Mouse (Mus musculus): ENCODE data around the gene Morn1. TPM values are rescaled to one million over a fixed set of nuclear protein-coding genes. Genes with fewer than 3 reads are reported as not detected.

The Morn1 gene
- total RNA-seq, 2 experiments from 2014 or later = 0.47 to 3.6 TPM

- no peak for ATAC-seq (replicated peaks; ENCODE audit: poor library complexity)
These were observed 49.7 kb downstream of the Morn1 start for GRCm38 (mm10) chr4:155135909-155136585.

- ATAC-seq (replicated peaks; ENCODE audit: poor library complexity) = no peak
These were observed 51.5 kb downstream of the Morn1 start for GRCm38 (mm10) chr4:155137891-155138290.

GRCm38 (mm10) chr4:155138451-155138850, 52.1 kb downstream of the Morn1 start:
- no peak for ATAC-seq (replicated peaks; ENCODE audit: poor library complexity)

DNA sequence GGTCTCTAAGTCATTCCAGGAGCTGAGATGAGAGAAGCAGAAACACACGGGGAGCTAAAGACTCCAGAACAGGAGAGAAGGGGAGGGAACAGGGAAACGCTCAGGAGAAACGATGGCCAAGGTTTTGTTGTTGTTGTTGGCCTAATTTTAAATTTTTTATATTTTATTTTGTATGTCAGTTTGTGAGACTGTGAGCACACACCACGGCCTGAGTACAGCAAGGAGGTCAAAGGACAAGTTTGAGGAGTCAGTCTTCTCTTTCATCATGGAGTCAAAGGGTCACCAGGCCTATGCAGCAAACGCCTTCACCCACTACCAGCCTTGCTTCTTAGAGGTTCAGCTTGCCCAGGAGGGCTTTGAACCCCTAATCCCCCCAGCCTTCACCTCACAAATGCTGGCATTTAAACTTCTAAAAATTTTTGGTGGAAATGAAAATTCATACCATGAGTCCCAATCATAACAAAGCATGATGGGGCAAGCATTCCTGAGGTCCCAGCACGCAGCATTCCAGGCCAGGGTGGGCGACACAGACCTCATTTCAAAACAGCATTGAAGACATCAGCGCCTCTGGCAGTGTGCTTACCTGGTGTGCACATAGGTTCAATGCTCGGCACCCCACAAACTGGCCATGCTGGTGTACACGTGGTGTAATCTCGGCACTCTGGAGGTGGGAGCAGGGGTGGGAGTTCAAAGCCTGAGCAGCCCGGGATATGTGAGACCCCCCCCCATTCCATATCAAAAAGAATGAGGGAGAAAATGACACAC, 53.1 kb downstream of the Morn1 start:
- ATAC-seq (replicated peaks; ENCODE audit: poor library complexity) = no peak

DNA sequence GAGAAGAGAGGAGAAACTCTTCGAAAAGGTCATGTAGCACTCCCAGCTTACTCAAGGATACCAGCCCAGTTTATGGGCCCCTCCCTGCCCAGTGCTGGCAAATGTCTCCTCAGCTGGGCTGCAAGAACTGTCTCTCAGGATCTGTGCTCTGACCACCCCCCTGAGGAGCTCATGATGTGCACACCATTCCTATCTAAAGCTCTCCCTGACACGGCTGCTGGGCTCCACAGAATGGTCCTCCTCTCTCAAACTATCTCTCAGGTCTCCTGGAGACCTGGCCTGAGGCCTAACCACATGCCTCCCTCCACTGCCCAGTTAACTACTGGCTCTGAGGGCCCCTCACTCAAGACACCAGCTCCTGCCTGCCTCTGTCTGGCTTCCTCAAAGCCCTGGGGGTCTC, 53.8 kb downstream of the Morn1 start:
- ATAC-seq (replicated peaks; ENCODE audit: poor library complexity) = no peak

DNA sequence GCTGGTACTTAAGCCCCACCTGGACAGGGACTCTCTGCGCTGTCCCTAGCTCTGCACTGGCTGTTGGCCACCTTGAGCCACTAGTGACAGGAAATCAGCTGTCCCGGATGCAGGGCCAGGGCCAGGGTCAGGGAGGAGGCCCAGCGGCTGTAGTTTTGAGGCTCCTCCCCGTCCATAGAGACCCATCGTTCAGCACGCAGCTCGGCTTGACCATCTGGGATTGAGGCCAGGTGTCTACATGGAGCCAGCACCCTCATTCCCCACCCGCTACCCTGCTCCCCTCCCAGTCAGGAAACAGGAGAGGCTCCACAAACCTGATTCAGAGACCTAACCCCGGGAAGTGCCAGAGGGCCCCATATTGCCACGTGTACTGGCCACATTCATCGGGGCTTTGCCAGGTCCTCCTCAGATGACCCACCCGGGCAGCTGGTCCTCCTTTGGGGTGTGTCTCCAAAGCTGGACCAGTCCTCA, 54.5 kb downstream of the Morn1 start:
- ATAC-seq (replicated peaks; ENCODE audit: poor library complexity) = no peak

DNA sequence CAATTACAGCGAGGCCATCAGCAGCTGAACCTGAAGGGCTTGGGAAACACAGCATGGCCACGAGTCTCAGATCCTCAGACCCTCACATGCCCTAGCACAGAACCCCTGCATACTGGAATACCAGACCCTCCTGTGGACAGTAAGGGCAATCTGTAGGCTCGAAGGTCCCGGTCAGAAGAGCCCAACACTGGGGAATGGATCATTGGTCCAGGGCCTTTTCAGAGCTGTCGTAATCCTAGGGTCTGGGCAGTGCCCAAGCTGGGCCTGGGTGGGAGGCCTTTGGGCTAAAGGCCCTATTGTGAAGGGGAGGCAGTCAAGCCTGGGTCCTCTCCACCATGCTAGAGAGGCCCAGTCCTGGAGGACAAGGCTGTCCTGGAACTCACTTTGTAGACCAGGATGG, 56.5 kb downstream of the Morn1 start:
- no peak for ATAC-seq (replicated peaks; ENCODE audit: poor library complexity)

DNA sequence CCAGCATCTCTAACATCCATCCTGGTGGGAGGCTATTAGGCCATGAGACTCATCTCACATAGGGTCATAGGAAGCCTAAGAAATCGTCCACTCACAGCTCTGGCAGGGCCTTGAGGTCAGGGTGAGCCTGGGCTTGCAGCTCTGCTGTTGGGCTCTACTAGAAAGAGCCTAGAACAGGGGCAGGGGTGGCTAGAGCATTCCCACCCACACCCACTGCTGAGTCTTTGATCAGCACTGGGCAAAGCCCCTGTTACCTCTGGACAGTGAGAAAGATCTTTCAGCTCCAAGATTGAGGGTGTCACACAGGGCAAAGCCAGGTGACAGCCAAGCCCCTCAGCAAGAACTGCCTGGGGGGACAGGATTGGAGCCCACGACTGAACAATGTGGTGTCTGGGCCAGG, 57.0 kb downstream of the Morn1 start:
- no peak for ATAC-seq (replicated peaks; ENCODE audit: poor library complexity)

GRCm38 (mm10) chr4:155143871-155144502, 57.6 kb downstream of the Morn1 start:
- peak; percentile 68 for ATAC-seq (replicated peaks; ENCODE audit: poor library complexity)

DNA sequence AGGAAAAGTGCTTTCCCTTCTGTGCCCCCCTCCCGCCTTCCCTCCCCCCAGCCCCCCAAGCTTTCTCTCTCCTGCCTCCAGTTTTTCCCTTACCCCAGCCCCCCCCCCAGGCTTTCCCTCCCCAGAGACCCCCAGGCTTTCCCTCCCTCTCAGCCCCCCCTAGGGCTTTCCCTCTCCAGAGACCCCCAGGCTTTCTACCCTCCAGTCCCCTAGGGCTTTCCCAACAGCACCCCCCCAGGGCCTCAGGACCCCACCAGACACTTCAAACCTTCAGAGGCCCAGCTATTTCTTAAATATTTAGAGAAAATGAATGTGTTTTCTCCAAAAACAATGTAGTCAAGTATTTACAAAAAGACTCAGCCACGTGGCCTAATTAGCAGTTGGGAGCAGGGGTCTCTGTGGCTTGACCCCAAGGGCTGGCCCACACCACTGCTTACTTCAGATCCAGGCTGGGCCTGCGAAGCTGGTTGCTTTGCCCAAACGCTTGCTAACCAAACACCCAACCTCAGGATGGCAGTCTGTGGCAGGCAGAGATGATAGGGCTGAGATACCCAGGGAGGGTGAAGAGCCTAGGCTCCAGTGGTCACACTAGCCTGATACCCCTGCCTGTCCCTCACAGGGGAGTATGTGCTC, 58.3 kb downstream of the Morn1 start:
- no peak for ATAC-seq (replicated peaks; ENCODE audit: poor library complexity)

DNA sequence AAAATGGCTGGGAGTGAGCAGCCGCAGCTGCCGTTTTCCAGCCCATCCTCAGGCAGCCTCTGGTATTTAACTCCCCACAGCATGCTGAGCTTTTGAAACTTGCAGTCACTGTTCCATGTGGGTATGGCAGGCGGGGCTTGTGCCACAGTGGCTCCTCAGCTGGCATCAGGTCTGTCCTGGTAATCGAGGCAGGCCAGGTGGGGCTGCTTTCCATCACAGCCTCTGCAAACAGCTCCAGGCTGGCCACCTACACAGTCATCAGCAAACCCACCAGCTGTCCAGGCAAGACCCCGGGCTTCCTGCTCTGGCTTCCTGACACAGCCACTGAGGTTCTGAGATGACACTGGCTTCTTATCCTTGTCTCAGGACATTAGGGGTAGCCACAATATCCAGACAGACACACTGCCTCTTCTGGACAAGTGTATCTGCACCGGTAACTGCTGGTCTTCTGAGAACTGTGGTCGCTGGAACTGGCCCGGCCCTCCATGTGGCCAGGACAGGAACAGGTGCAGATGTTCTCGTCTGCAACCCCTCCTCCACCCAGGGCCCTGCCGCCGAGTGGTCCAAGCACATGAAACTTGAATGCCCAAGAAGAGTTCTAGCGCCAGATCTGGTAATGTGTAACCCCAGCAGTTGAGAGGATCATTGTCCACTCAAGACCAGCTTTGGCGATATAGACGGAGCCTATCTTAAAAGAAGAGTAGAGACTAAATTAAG, 59.9 kb downstream of the Morn1 start:
- ATAC-seq (replicated peaks; ENCODE audit: poor library complexity) = no peak

DNA sequence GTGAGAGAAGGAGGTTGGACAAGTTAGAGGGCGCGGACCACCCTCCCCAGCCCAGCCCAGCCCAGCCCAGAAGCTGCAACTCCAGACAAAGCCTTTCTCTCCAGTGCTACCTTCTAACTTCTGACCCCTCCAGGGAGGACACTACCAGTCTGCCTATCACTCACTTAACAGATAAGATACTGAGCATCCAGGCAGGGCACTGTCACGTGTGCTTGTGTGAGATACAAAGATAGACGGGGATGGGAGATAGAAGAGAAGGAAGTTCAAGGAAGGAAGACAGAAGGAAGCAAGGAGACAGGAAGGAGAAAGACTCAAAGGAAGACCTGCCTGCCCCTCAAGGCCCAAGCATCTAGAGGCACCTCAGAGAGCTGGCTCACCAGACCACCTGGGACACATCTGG, 62.1 kb downstream of the Morn1 start:
- ATAC-seq (replicated peaks; ENCODE audit: poor library complexity) = no peak

GRCm38 (mm10) chr4:155148910-155149698, 62.7 kb downstream of the Morn1 start:
- ATAC-seq (replicated peaks; ENCODE audit: poor library complexity) = no peak

DNA sequence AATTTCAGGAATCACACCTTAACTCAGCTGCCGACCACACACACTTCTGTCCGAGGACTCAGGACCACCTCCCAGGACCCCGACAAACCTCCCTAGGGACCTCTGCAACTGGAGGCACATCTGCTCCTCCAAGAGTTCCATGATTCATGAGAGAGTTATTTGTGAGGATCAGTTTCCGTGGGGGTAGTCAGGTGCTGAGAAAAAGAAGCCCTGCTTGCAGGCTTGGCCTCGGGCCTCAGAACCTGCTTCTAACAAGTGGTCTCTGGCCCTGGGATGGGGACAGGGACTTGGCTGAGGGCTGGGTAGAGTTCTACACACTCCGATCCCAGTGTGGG, 63.5 kb downstream of the Morn1 start:
- no peak for ATAC-seq (replicated peaks; ENCODE audit: poor library complexity)

- peak; percentile 62 for ATAC-seq (replicated peaks; ENCODE audit: poor library complexity)
These were observed 64.1 kb downstream of the Morn1 start for GRCm38 (mm10) chr4:155150276-155151113.

GRCm38 (mm10) chr4:155151221-155151788, 64.9 kb downstream of the Morn1 start:
- peak; percentile 38 for ATAC-seq (replicated peaks; ENCODE audit: poor library complexity)

DNA sequence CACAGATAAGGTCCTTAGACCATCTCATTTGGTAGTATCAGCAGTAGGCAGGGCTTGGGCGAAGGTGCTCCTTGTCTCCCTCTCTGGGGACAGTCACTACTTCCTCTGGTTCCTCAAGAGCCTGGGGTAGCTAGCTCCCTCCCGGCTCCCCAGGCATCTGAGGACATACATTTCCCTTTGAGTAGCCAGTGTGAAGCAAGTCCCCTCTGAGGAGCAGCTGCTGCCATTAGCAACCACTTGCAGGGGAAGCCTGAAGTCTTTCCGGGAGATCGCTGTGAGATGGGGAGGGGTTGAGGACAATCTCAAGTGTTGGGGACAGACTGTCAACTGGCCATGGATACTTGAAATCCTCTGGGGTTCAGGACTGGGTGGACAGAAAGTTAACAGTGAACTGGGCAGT, 65.5 kb downstream of the Morn1 start:
- peak; percentile 47 for ATAC-seq (replicated peaks; ENCODE audit: poor library complexity)

DNA sequence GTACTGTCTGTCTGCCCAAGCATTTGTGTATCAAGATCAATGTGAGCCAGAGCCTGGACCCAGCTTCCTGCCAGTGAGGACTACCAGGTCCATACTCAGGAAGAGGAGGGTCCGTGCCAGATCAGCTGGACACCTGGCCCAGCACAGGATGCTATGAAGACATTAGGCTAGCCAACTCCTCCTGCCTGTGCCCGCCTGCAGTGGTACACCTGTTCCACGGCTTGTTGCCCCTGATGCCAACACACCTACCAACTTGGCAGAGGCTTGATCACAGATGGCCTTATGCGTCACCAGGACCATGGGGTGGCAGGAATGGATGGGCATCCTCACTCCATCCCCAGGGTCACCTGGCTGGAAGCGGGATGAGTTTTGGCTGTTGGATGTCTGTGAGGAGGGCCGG, 66.1 kb downstream of the Morn1 start:
- ATAC-seq (replicated peaks; ENCODE audit: poor library complexity) = no peak
